In genomic region chr6:125089521-125090321, GRCm38 (mm10) we compare ENCODE assay signal across 8 mouse cellular contexts. TPM values are rescaled to one million over a fixed set of nuclear protein-coding genes. Genes with fewer than 3 reads are reported as not detected.
DNase-seq lines count a peak whose midpoint lies in the region; ATAC-seq lines count a peak whose summit lies in the region.

No protein-coding gene starts in this region.

- DNase-seq in cerebellum, postnatal 4 days (ENCODE audit: low spot score in 2 of 2): peak; percentile 47 to 70
- peak; percentile 74 to 87 for DNase-seq in frontal cortex, postnatal 36 days (ENCODE audit: low spot score in 2 of 2)
- peak; percentile 80 to 86 for DNase-seq in layer of hippocampus, postnatal 36 days
- peak; percentile 94 for DNase-seq in lung, postnatal 10 days
- DNase-seq in retina, postnatal 1 day: peak; percentile 87
- peak; percentile 72 to 82 for DNase-seq in urinary bladder, postnatal 36 days (ENCODE audit: low spot score in 2 of 2)

- no peaks in the 10 kb centered on the region for H3K36me3 ChIP-seq in hindbrain, embryonic 13.5 days

- H3K9me3 ChIP-seq in hindbrain, embryonic 13.5 days: no peaks in the 10 kb centered on the region

- peaks cover 27% of the 10 kb centered on the region for H3K4me1 ChIP-seq in hindbrain, embryonic 13.5 days (replicated peaks)

- ATAC-seq in activated CD4-positive, CD25-positive, alpha-beta regulatory T cell, adult 4 months: peak; percentile 12
- peak; percentile 76 for ATAC-seq in hindbrain, embryonic 13.5 days (ENCODE audit: low FRiP score)

- H3K9ac ChIP-seq in hindbrain, embryonic 13.5 days: peak overlapping the region; percentile 61

- no peaks in the 10 kb centered on the region for H3K27me3 ChIP-seq in hindbrain, embryonic 13.5 days

- H3K27ac ChIP-seq in hindbrain, embryonic 13.5 days: peak overlapping the region; percentile 97

- H3K4me3 ChIP-seq in hindbrain, embryonic 13.5 days: 0 out of 2 replicates have a peak overlapping the region, but pooled peaks have one; percentile 5

- 3% methylated on average over 15 of the region's 15 CpGs for WGBS in hindbrain, embryonic 13.5 days

- H3K4me2 ChIP-seq in hindbrain, embryonic 13.5 days: peak overlapping the region; percentile 45

RNA-seq across cellular contexts. Expression of gene Chd4, which starts 6.1 kb away (rescaled TPM):
- polyA plus RNA-seq in activated CD4-positive, CD25-positive, alpha-beta regulatory T cell, adult 4 months (2017; shearing (Covaris generic)): 10 to 100 TPM; 49.4 to 66.6 TPM
- polyA plus RNA-seq in hindbrain, embryonic 13.5 days (2015; fragmentation: Nextera tagmentation; extraction: Ambion mirVana): 123 and 126 TPM in 2 replicates
- 100 to 1,000 TPM; 172 to 173 TPM for total RNA-seq in layer of hippocampus, postnatal 36 days (2021)

RNA-seq across cellular contexts. Expression of gene Lpar5, which starts 22.0 kb away (rescaled TPM):
- polyA plus RNA-seq in activated CD4-positive, CD25-positive, alpha-beta regulatory T cell, adult 4 months (2017; shearing (Covaris generic)): 1 to 10 TPM; 8.6 to 9.5 TPM
- polyA plus RNA-seq in hindbrain, embryonic 13.5 days (2015; fragmentation: Nextera tagmentation; extraction: Ambion mirVana): 0.55 and 0.65 TPM in 2 replicates
- total RNA-seq in layer of hippocampus, postnatal 36 days (2021): under 1 TPM; 0.53 to 0.75 TPM

RNA-seq across cellular contexts. Expression of gene Acrbp, which starts 40.2 kb away (rescaled TPM):
- polyA plus RNA-seq in activated CD4-positive, CD25-positive, alpha-beta regulatory T cell, adult 4 months (2017; shearing (Covaris generic)): 1 to 10 TPM; 8.1 to 9.7 TPM
- polyA plus RNA-seq in hindbrain, embryonic 13.5 days (2015; fragmentation: Nextera tagmentation; extraction: Ambion mirVana): 17.5 and 19.7 TPM in 2 replicates
- total RNA-seq in layer of hippocampus, postnatal 36 days (2021): 10 to 100 TPM; 13.4 to 17.8 TPM

RNA-seq across cellular contexts. Expression of gene Nop2, which starts 42.0 kb away (rescaled TPM):
- polyA plus RNA-seq in activated CD4-positive, CD25-positive, alpha-beta regulatory T cell, adult 4 months (2017; shearing (Covaris generic)): 10 to 100 TPM; 40.6 to 50.3 TPM
- polyA plus RNA-seq in hindbrain, embryonic 13.5 days (2015; fragmentation: Nextera tagmentation; extraction: Ambion mirVana): 47.9 and 48.6 TPM in 2 replicates
- 10 to 100 TPM; 30.2 to 34.4 TPM for total RNA-seq in layer of hippocampus, postnatal 36 days (2021)

RNA-seq across cellular contexts. Expression of gene Ing4, which starts 50.2 kb away (rescaled TPM):
- polyA plus RNA-seq in activated CD4-positive, CD25-positive, alpha-beta regulatory T cell, adult 4 months (2017; shearing (Covaris generic)): 10 to 100 TPM; 41.5 to 48.1 TPM
- polyA plus RNA-seq in hindbrain, embryonic 13.5 days (2015; fragmentation: Nextera tagmentation; extraction: Ambion mirVana): 168 and 175 TPM in 2 replicates
- total RNA-seq in layer of hippocampus, postnatal 36 days (2021): 10 to 100 TPM; 56.9 to 65.7 TPM

Comparison
In these comparisons a context has a peak if more than half of its experiments do, and no peak if none do; other contexts are left out.
1. Peak in every context shown above with its lines: DNase-seq, ATAC-seq, H3K4me3 ChIP-seq and H3K27ac ChIP-seq.